Mouse (Mus musculus) retina, embryonic 14.5 days (tissue): ENCODE measurements at regions not wholly inside any gene's neighbourhood (a gene's known extent, or its start where the extent isn't known, plus 50 kb on each side); places are given as distances from the start of the nearest gene placed in this dataset.

ENCODE experiments used
- DNase-seq: peaks from one replicate; pipeline ENCODE4 v3.0.0-alpha.2; 2015; ENCODE audit warnings: low spot score

DNA sequence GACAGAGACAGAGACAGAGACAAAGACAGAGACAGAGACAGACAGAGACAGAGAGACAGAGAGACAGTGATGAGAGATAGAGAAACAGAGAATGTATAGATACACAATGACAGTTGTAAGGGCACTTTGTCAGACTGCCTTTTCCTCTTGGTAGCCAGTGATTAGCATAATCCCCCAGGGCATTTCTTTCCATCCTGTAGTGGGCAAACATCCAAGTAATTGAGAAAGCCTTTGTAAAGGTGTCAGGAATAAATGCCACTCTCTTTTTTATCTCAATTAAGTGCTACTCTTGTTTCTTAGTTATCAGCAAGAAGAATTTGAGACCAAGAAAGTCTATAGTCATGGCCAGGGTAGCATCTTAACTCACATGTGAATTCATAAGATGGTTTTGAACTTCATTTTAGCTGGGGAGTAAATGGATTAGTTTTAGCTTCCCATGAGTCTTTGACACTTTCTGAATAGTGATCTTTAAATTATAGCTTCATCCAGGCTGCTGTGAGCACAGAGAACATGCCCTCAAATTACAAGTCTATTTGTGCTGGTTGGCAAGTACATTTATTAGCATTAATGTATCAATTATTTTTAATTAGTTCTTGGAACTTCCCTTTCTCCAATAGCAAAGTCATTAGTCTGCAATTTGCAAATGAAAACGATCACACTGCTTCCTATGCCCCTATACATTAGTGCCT, 1215.9 kb downstream of the Gm9008 start:
- no peak for DNase-seq

DNA sequence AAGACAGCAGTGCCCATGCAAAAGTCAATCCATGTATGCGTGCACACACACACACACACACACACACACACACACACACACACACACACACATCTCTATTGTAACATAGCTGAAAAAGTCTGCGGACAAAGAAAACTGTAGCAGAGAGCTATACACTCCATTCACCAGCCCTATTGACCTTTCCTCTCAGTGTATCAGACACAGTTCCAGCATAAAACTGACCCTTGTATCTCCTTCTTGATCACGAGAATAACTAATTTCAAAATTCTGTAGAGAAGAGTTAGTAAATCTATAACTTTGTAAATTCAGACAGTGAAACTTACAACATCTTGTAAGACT, 1243.5 kb downstream of the Gm9008 start:
- no peak for DNase-seq

DNA sequence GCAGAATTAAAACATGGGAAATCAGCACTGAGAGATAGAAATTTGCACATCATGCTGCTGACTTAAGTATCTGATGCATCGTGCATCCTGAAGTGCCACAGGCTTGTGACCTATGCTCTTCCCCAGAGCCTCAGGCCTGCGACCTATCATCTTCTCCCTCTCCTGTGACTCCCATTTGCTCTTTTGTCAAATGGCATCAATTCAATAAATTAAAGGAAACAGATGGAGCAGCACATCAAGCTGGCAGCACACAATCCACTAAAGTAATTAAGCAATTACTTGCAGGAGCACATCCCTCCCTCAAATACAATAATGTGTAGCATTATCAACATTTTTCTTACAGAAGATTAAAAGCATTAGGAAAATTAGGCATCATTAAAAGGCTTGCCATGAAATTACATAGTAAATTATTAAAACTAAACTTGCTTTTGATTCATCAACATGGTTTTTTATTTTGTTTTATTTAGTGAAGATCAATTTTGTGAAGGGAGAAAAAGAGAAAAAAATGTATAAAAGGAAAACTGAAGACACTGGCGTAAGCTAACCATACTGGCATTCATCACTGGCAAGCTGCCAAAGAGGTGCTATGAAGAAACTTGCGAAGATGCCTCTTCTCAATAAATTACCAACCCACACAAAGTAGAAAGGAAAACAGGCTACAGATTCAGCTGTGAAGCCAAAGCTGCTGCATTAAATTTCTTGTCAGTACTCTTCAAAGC, 1244.1 kb downstream of the Gm9008 start:
- DNase-seq, result peak; percentile 20

DNA sequence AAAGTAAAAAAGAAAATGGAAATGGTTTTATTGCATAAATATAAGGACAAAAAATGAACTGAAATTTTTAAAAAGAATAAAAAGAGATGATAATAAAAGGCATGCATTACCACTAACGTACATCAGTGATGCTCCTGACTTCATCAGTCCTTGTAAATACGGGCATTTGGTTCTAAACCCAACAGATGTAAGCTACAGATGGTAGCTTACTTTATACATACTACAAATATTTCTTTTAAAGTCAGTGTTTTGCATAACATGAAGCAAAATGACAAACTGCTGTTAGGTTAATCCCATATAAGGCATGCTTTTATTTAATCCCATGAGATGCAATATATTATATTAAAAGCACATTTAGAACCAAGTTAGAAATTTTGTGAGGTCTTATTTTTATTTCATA, 1282.1 kb downstream of the Gm9008 start:
- no peak for DNase-seq

DNA sequence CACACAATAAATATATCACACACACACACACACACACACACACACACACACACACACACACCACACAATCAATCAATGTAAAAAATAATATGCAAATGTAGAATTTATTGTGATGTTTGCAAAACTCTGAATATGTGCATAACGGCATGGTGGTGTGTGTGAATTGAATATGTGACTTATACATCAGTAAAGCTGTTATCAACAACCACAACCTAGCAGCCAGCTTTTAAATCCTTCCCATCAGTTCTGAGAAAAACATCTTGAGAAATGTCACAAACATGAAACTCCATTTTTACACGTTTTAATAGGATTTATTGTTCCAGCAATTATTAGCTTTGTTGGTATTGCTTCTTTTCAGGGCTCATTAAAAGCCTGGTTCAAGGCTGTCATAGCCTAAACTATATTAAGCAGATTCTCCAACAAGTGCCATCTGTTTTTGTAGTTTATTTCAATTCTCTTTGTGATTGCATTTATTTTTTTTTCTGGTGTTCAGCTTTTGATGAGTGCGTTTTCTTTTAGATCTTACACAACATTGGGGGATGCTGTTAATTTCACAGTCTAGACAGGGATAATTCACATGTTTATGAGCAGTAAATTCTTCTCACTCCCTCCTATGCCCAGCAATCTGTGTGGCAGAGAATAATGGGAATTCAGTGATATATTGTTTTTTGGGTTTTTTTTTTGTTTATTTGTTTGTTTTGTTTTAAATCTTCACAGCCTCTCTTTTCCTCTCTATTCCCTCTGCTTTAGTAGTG, 1284.7 kb downstream of the Gm9008 start:
- no peak for DNase-seq
